Mouse (Mus musculus): ENCODE measurements at regions not wholly inside any gene's neighbourhood (a gene's known extent, or its start where the extent isn't known, plus 50 kb on each side); places are given as distances from the start of the nearest gene placed in this dataset.
A peak's percentile ranks its signal among the peaks of the same experiment; 100 is the strongest.
"Not testable (repeated sequence)": the region's sequence is repeated elsewhere in the genome, so short reads cannot be mapped to it uniquely, and the experiment has no call there.

- no peak for TF ChIP-seq CTCF (IDR thresholded peaks at IDR 0.05; ENCODE audit: borderline replicate concordance, extremely low read depth, insufficient read depth, insufficient read length)
- no peak for TF ChIP-seq POLR2A (IDR thresholded peaks at IDR 0.05; ENCODE audit: borderline replicate concordance, extremely low read depth, insufficient read depth, insufficient read length, poor library complexity, severe bottlenecking)
- DNase-seq (ENCODE audit: low read depth), result peak; percentile 39
These were observed 136.0 kb upstream of the Ttc29 start for GRCm38 (mm10) chr8:78077122-78077521.

DNA sequence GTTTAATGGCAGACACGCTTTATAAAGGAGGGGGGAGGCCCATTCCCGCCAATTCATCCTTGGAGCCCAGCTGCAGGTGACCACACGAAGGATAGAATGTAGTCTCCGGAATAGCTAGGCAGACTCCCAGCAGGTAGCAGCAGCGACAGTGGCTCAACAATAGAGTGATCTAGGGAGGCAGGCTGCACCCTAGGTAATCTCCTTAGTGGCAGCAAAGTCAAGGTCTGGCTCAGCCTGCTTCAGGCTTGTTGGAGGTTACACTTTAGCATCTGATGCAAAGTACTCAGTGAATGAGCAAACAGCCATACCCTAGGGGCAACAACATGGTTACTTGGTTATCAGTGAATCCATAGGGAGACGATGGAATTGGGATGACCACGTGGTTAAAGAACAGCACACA is 131.7 kb upstream of the Ttc29 start:
- not testable (repeated sequence) for DNase-seq (ENCODE audit: low read depth)

DNA sequence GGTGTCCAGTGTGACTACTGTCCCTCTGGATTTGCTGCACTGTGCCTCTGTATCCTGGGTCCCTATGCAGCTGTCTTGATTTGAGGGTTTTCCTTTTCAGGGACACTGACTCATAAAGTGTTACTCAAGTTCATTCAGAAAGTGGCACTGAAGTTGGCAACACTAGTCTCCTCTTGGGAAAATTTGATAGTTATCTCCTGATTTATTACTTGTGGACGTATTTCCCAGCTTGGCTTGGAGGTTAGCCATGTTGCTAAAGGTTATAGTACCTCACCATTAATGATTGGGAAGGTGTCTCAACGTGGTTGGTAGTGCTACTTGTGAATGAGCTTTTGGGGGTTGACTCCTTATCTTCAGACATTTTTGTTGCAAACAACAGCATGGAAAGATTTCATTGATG is 130.1 kb upstream of the Ttc29 start:
- TF ChIP-seq POLR2A (IDR thresholded peaks at IDR 0.05; ENCODE audit: borderline replicate concordance, extremely low read depth, insufficient read depth, insufficient read length, poor library complexity, severe bottlenecking) (no peak), CTCF (IDR thresholded peaks at IDR 0.05; ENCODE audit: borderline replicate concordance, extremely low read depth, insufficient read depth, insufficient read length) (no peak)
- DNase-seq (ENCODE audit: low read depth), result no peak

- no peak for DNase-seq (ENCODE audit: low read depth)
- no peak for TF ChIP-seq POLR2A (IDR thresholded peaks at IDR 0.05; ENCODE audit: borderline replicate concordance, extremely low read depth, insufficient read depth, insufficient read length, poor library complexity, severe bottlenecking)
- no peak for TF ChIP-seq CTCF (IDR thresholded peaks at IDR 0.05; ENCODE audit: borderline replicate concordance, extremely low read depth, insufficient read depth, insufficient read length)
These were observed 126.7 kb upstream of the Ttc29 start for GRCm38 (mm10) chr8:78086361-78086760.

DNA sequence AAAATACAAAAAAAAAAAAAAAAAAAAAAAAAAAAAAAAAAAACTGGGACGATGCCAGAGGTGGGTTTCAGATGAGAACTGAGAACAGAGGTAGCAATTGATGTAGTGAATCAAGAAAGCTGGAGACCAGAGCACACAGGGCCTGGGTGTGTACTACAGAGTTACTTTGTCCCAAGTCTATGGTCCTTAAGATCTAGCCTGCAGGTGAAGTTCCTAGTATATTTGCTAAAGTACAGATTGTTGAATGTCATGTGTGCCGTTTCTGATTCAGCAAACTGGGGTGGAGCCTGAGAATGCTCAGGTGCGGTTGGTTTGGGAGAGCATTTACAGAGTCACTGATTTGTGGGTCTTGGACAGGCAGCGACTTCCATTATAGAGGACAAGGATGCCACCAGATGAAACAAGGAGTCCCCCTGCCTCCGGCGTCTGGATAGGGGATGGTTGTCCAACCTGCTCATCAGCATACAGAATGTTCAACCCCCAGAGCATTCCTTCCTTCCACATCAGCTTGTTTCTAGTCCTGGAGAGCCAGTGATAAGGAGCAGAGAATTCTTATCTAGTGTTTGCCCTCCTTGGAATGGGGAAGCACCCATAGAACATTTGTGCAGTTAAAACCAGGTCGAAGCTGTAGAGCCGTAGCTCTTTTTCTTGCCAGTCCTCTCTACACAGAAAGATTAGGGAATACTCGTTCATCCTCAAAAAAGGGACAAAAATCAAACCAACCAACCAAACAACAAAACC is 122.5 kb upstream of the Ttc29 start:
- DNase-seq (ENCODE audit: low read depth), result no peak
- TF ChIP-seq CTCF (IDR thresholded peaks at IDR 0.05; ENCODE audit: borderline replicate concordance, extremely low read depth, insufficient read depth, insufficient read length), result no peak
- TF ChIP-seq POLR2A (IDR thresholded peaks at IDR 0.05; ENCODE audit: borderline replicate concordance, extremely low read depth, insufficient read depth, insufficient read length, poor library complexity, severe bottlenecking), result no peak

DNA sequence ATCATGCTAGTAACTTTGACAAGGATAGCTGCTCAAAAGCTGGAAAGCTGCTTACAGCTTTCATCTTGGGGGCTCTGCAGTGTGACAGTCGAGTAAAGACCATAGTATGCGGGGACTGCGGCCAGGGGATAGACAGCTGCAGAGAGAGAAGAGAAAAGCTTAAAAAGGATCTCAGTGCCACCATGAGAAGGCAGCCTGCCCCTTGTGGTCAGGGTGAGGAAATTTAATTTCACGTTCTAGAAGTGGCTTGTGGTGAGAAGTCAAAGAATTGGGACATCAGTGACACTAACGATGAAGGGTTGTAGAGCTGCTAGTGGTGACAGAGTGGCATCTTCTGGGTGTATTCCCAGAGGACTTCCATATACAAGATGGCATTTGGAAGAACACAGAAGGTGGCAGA is 116.7 kb upstream of the Ttc29 start:
- TF ChIP-seq CTCF (IDR thresholded peaks at IDR 0.05; ENCODE audit: borderline replicate concordance, extremely low read depth, insufficient read depth, insufficient read length) (peak; percentile 49; the same call in 1 of the 2 replicates), POLR2A (IDR thresholded peaks at IDR 0.05; ENCODE audit: borderline replicate concordance, extremely low read depth, insufficient read depth, insufficient read length, poor library complexity, severe bottlenecking) (no peak)
- no peak for DNase-seq (ENCODE audit: low read depth)

GRCm38 (mm10) chr8:78098191-78098745 is 114.8 kb upstream of the Ttc29 start:
- TF ChIP-seq CTCF (IDR thresholded peaks at IDR 0.05; ENCODE audit: borderline replicate concordance, extremely low read depth, insufficient read depth, insufficient read length) (no peak), POLR2A (IDR thresholded peaks at IDR 0.05; ENCODE audit: borderline replicate concordance, extremely low read depth, insufficient read depth, insufficient read length, poor library complexity, severe bottlenecking) (no peak)
- peak; percentile 83 for DNase-seq (ENCODE audit: low read depth)

- no peak for TF ChIP-seq CTCF (IDR thresholded peaks at IDR 0.05; ENCODE audit: borderline replicate concordance, extremely low read depth, insufficient read depth, insufficient read length)
- no peak for TF ChIP-seq POLR2A (IDR thresholded peaks at IDR 0.05; ENCODE audit: borderline replicate concordance, extremely low read depth, insufficient read depth, insufficient read length, poor library complexity, severe bottlenecking)
- DNase-seq (ENCODE audit: low read depth), result no peak
These were observed 114.0 kb upstream of the Ttc29 start for GRCm38 (mm10) chr8:78099091-78099490.

- TF ChIP-seq CTCF (IDR thresholded peaks at IDR 0.05; ENCODE audit: borderline replicate concordance, extremely low read depth, insufficient read depth, insufficient read length), result no peak
- TF ChIP-seq POLR2A (IDR thresholded peaks at IDR 0.05; ENCODE audit: borderline replicate concordance, extremely low read depth, insufficient read depth, insufficient read length, poor library complexity, severe bottlenecking), result no peak
- DNase-seq (ENCODE audit: low read depth), result no peak
These were observed 105.8 kb upstream of the Ttc29 start for GRCm38 (mm10) chr8:78107339-78107738.

DNA sequence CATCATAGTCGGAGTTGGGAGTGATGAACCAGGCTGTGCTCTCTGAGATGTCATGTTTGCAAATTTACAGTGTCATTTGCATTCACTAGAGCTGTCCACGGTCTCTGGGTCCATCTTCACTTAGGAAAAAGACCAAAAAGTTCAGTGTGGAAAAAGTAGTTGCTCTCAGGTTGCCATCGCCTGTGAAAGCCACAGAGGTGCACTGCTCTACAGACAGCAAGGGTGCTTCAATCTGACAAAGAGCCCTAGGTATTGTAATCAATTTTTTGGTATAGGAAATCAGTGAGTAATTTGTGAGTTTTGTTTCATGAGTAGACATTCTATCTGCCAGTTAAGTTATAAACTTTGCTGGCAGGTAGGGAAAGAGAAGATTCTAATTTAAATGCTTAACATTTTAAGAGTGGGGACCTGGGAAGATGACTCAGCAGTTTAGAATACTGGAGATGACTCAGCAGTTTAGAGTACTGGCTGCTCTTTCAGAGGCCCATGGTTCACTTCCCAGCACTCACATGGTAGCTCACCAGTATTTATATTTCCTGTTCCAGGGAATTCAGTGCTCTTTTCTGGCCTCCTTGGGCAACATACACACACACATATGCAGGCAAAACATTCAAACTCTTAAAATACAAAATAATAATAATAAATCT is 103.0 kb upstream of the Ttc29 start:
- TF ChIP-seq CTCF (IDR thresholded peaks at IDR 0.05; ENCODE audit: borderline replicate concordance, extremely low read depth, insufficient read depth, insufficient read length) (no peak), POLR2A (IDR thresholded peaks at IDR 0.05; ENCODE audit: borderline replicate concordance, extremely low read depth, insufficient read depth, insufficient read length, poor library complexity, severe bottlenecking) (no peak)
- DNase-seq (ENCODE audit: low read depth), result no peak

- DNase-seq (ENCODE audit: low read depth), result no peak
- TF ChIP-seq CTCF (IDR thresholded peaks at IDR 0.05; ENCODE audit: borderline replicate concordance, extremely low read depth, insufficient read depth, insufficient read length), result no peak
- no peak for TF ChIP-seq POLR2A (IDR thresholded peaks at IDR 0.05; ENCODE audit: borderline replicate concordance, extremely low read depth, insufficient read depth, insufficient read length, poor library complexity, severe bottlenecking)
These were observed 100.0 kb upstream of the Ttc29 start for GRCm38 (mm10) chr8:78113105-78113504.

GRCm38 (mm10) chr8:78114512-78114911 is 98.6 kb upstream of the Ttc29 start:
- peak; percentile 71 for DNase-seq (ENCODE audit: low read depth)
- no peak for TF ChIP-seq POLR2A (IDR thresholded peaks at IDR 0.05; ENCODE audit: borderline replicate concordance, extremely low read depth, insufficient read depth, insufficient read length, poor library complexity, severe bottlenecking)
- TF ChIP-seq CTCF (IDR thresholded peaks at IDR 0.05; ENCODE audit: borderline replicate concordance, extremely low read depth, insufficient read depth, insufficient read length), result no peak

Measured in brain, embryonic 14.5 days (tissue).